Mouse (Mus musculus): ENCODE data around the gene Xxylt1.
"Not testable (repeated sequence)": the region's sequence is repeated elsewhere in the genome, so short reads cannot be mapped to it uniquely, and the experiment has no call there.

DNA sequence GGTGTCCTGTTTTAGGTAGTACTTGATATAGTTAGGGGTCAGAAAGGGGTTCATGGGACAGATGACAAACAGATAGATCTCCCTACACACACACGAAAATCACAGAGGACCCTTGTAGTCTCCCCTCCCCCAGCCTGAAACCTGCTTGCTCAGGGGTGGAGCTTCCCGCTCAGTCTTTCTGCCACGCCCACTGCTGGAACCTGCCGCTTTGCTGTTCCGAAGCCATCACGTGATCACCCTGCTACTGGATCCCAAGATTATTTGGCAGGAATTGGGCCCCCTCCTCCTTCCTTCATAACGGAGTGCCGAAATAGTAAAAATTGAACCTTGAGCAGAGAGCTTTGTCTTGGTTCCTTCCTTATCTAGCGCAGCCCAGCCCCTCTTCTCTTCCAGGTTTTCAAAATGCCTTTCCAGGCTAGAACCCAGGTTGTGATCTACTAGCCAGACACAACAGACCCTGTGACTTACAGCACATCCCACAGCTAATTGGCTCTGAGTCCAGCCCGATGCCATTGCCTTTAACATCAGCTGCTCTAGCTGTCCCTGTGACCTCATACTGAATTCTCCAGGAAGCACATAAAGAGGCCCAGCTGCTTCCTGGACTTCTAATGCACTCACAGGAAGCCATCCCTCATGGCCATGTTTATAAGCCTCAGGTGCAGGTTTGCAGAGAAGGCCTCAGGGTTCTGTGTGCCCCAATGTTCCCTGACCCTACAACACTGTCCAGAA is 77.5 kb downstream of the Xxylt1 start:
- TF ChIP-seq GATA1 (IDR thresholded peaks at IDR 0.05; ENCODE audit: borderline replicate concordance, low read length); FLI1 (IDR thresholded peaks at IDR 0.05; ENCODE audit: low read length): not testable (repeated sequence)

All from megakaryocyte, embryonic 14.5 days (primary cell).